Mouse (Mus musculus) neutrophil, adult 59 days (primary cell): ENCODE measurements around the gene Fam240a. TPM values are rescaled to one million over a fixed set of nuclear protein-coding genes. Genes with fewer than 3 reads are reported as not detected.

Experiments used
- total RNA-seq, 2 experiments: library from RNA; stranded (reverse); gene quantifications; 1 replicate in 1 of 2; 2 replicates in 1 of 2; pipeline ENCODE4 v1.2.4; 2023

Fam240a gene
- total RNA-seq, result not detected

DNA sequence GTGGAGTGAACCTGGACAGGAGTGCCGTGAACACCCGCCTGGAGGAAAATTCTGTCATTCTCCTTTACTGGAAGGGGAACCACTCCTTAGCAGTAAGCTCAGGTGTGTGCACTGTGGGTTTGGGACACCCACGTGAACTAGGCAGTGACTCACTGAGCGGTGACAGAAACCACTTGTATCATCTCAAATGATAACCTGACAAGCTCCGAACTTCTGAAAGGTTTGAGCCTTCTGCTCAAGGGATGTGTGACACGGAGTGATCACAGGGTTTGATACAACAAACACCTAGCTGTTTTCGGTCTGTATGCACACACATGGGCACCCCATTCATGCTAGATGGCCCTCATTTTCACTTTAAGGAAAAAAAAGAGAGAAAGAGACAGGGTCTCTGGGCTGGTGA is at the start of gene Fam240a:
TSS of gene Fam240a (minus strand) at position 76 of the 400 bp plus-strand sequence.

DNA sequence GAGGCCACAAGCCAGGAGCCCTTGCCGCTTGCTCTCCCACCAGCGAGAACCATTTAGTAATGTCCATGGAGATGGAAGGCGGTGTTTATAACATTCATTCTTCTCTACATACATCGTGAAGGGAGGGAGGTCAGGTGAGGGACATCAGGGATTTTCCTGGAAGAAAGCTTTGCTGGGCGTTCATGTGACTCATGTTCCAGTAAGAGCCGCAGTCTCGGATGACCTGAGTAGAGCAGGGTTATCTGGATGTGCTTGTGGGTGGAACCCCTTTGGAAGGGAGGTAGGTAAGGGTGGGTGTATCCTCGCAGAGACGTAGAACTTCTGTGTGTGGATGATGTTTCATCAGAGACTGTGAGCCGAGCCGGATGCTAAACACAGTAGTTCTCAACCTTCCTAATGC is 34.7 kb upstream of the Fam240a start, which contains the start of gene Lrrc2:
TSS of gene Lrrc2 (plus strand) at position 149 of the 400 bp plus-strand sequence.

DNA sequence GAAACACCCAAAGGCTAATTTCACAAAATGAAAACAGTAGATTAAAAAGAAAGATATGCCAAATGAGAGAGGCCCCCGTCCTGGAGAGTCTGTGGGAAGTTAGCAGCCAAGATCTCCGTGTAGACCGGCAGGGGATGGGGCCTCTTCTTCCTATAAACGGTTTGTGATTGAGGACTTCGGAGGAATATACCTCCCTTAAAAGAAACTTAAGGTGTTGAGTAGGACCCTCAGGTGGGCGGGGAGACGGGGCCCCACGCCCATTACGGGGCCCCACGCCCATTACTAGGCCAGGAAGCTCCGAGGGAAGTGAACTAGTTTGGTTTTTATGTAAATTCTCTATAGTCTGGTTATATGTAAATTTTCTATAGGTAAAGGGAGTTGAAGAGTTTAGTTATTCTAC is 29.3 kb upstream of the Fam240a start, which contains the start of gene Tdgf1:
TSS of gene Tdgf1 (minus strand) at position 233 of the 400 bp plus-strand sequence.

DNA sequence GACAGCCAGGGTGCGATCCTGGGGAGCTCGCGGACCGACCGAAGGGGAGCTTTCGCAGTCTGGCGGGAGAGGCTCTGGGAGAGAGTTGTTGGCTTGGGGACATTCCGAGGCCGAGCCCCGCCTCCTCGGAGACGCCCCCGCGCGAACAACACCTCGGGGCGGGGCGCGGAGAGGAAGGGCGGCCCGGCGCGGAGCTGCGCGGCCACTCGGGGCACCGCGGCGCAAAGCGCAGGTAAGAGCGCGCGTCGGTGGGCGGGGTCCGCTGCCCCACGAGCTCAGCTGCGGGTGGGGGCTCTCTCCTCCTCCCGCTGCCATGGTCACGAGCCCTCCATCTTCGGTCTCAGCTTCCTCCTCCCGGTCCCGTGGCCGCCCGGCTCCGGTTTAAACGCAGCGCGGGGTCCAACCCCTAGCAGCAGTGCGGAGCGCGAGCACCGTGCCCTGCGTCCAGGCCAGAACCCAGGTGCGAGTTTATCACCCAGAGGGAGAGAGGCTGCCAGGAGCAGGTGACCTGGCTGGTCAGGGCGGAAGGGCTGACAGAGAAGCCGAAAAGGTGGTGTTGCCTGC is 36.6 kb downstream of the Fam240a start, which contains the start of gene Tmie:
TSS of gene Tmie (minus strand) at position 116 of the 564 bp plus-strand sequence.

GRCm38 (mm10) chr9:110879191-110879920 is 37.3 kb downstream of the Fam240a start, which contains the start of gene Als2cl:
Gene Als2cl (plus strand): TSS chr9:110879870.

Other genes starting within 250 kb of the Fam240a start
- gene Myl3, start 175.0 kb downstream of the Fam240a start, total RNA-seq, result not detected
- gene Pth1r, start 169.7 kb downstream of the Fam240a start, total RNA-seq, result under 1 TPM; 0.44 to 0.56 TPM
- not detected for gene Prss42, start 118.7 kb downstream of the Fam240a start, total RNA-seq
- not detected for gene Prss44, start 102.9 kb downstream of the Fam240a start, total RNA-seq
- gene Prss43, start 90.2 kb downstream of the Fam240a start, total RNA-seq, result not detected
- gene Prss45, start 82.3 kb downstream of the Fam240a start, total RNA-seq, result not detected
- gene Prss46, start 72.4 kb downstream of the Fam240a start, total RNA-seq, result not detected
- gene Prss50, start 58.9 kb downstream of the Fam240a start, total RNA-seq, result 1 to 10 TPM in 1 of 2 experiments, not detected in 1; 2.2 TPM
- 1 to 10 TPM in 1 of 2 experiments, under 1 TPM in 1; 0.60 to 2.2 TPM for gene Als2cl, start 37.0 kb downstream of the Fam240a start, total RNA-seq
- not detected for gene Tmie, start 36.7 kb downstream of the Fam240a start, total RNA-seq
- not detected for gene Tdgf1, start 29.3 kb upstream of the Fam240a start, total RNA-seq
- gene Lrrc2, start 34.7 kb upstream of the Fam240a start, total RNA-seq, result not detected
- not detected for gene Rtp3, start 73.7 kb upstream of the Fam240a start, total RNA-seq
- over 10,000 TPM in 1 of 2 experiments, 1,000 to 10,000 TPM in 1; 9,814 to 12,462 TPM for gene Ltf, start 102.4 kb upstream of the Fam240a start, total RNA-seq
- 100 to 1,000 TPM; 102 to 151 TPM for gene Ccrl2, start 140.7 kb upstream of the Fam240a start, total RNA-seq
- 100 to 1,000 TPM in 1 of 2 experiments, 10 to 100 TPM in 1; 96.5 to 107 TPM for gene Lrrfip2, start 200.7 kb upstream of the Fam240a start, total RNA-seq